8 mouse cellular contexts compared by ENCODE assay signal in the genomic region with DNA sequence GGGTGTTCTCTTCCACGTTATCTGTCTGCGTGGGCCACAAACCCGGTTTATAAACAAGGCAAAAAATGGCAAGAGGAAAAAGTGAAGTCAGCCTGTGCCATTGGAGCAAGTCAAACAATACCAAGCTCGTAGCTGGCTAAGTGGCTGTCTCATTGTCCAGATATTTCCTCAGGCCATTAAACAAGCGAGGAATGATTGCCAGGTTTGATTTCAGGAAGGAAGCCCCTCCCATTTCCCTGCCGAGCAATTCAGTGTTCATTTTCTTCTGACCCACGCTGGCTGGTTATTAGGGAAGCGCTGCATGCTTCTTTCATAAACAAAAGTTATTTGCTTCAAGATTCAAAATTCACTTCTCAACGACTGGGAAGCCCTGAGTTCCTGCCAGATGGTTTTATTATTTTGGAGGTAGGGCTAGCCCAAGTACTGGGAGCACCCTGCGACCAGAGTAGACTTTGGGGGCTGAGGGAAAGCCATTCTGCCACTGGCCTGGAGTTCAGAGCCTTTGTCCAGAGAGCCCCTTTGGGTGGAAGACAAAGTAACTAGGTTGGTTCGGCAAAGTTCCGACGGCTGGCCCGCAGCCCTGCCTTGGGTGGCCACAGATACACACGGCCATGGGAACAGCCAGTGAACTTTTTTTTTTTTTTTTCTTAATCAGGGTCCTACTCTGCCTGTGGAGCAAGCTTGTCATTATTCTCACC. TPM values are rescaled to one million over a fixed set of nuclear protein-coding genes. Genes with fewer than 3 reads are reported as not detected.
A peak's percentile ranks its signal among the peaks of the same experiment; 100 is the strongest.
DNase-seq lines count a peak whose midpoint lies in the region; ATAC-seq and TF ChIP-seq lines count a peak whose summit lies in the region.

No protein-coding gene starts in this region.

- TF ChIP-seq POLR2A in limb, embryonic 14.5 days (IDR thresholded peaks at IDR 0.05; ENCODE audit: borderline replicate concordance, extremely low read depth, insufficient read depth, insufficient read length) = no peak

- no peaks in the 10 kb centered on the region for H3K27me3 ChIP-seq in neural tube, embryonic 11.5 days (ENCODE audit: control insufficient read depth, insufficient read depth, low read length)
- no peaks in the 10 kb centered on the region for H3K27me3 ChIP-seq in forebrain, embryonic 13.5 days
- H3K27me3 ChIP-seq in hindbrain, embryonic 10.5 days (ENCODE audit: insufficient read depth, poor library complexity, severe bottlenecking) = no peaks in the 10 kb centered on the region
- no peaks in the 10 kb centered on the region for H3K27me3 ChIP-seq in limb, embryonic 14.5 days (ENCODE audit: control insufficient read depth, insufficient read depth, low read length)

- no peak overlapping the region for H3K4me2 ChIP-seq in neural tube, embryonic 11.5 days (ENCODE audit: low read depth)
- no peak overlapping the region for H3K4me2 ChIP-seq in forebrain, embryonic 13.5 days
- no peak overlapping the region for H3K4me2 ChIP-seq in limb, embryonic 14.5 days (replicated peaks; ENCODE audit: low read depth, low read length, severe bottlenecking)

- H3K36me3 ChIP-seq in neural tube, embryonic 11.5 days (ENCODE audit: control insufficient read depth, insufficient read depth, low read length) = no peaks in the 10 kb centered on the region
- H3K36me3 ChIP-seq in forebrain, embryonic 13.5 days (ENCODE audit: poor library complexity, severe bottlenecking) = no peaks in the 10 kb centered on the region
- H3K36me3 ChIP-seq in hindbrain, embryonic 10.5 days = no peaks in the 10 kb centered on the region
- H3K36me3 ChIP-seq in limb, embryonic 14.5 days (ENCODE audit: control insufficient read depth, insufficient read depth, low read length) = no peaks in the 10 kb centered on the region

- peak overlapping the region; percentile 11; the same call in 1 of the 2 replicates for H3K27ac ChIP-seq in neural tube, embryonic 11.5 days (ENCODE audit: low read depth, low read length)
- peak overlapping the region; percentile 72 for H3K27ac ChIP-seq in forebrain, embryonic 13.5 days
- peak overlapping the region; percentile 91 for H3K27ac ChIP-seq in hindbrain, embryonic 10.5 days
- peak overlapping the region; percentile 75 for H3K27ac ChIP-seq in limb, embryonic 14.5 days (replicated peaks; ENCODE audit: low read depth, low read length)

- no peak for ATAC-seq in neural tube, embryonic 11.5 days (ENCODE audit: insufficient read depth, low FRiP score, low TSS enrichment)
- no peak for ATAC-seq in forebrain, embryonic 13.5 days
- ATAC-seq in limb, embryonic 14.5 days (ENCODE audit: low FRiP score, low read depth) = no peak; the same call in 1 of the 2 replicates
- ATAC-seq in megakaryocyte-erythroid progenitor cell, adult 5-6 weeks (replicated peaks; ENCODE audit: low FRiP score, low TSS enrichment, poor library complexity, severe bottlenecking) = no peak

- H3K4me3 ChIP-seq in neural tube, embryonic 11.5 days (ENCODE audit: low read depth, low read length) = no peak overlapping the region
- H3K4me3 ChIP-seq in forebrain, embryonic 13.5 days = no peak overlapping the region
- H3K4me3 ChIP-seq in hindbrain, embryonic 10.5 days = no peak overlapping the region
- H3K4me3 ChIP-seq in limb, embryonic 14.5 days (replicated peaks; ENCODE audit: low read length) = no peak overlapping the region

- no peak overlapping the region for H3K9ac ChIP-seq in neural tube, embryonic 11.5 days (ENCODE audit: low read length)
- H3K9ac ChIP-seq in forebrain, embryonic 13.5 days = 0 out of 2 replicates have a peak overlapping the region, but pooled peaks have one; percentile 30
- no peak overlapping the region for H3K9ac ChIP-seq in limb, embryonic 14.5 days (ENCODE audit: low read depth, low read length, severe bottlenecking)

- WGBS in neural tube, embryonic 11.5 days = 59% methylated on average over 15 of the region's 15 CpGs
- WGBS in forebrain, embryonic 13.5 days = 26% methylated on average over 15 of the region's 15 CpGs
- 48% methylated on average over 15 of the region's 15 CpGs for WGBS in hindbrain, embryonic 10.5 days
- 52% methylated on average over 15 of the region's 15 CpGs for WGBS in limb, embryonic 14.5 days

- H3K4me1 ChIP-seq in neural tube, embryonic 11.5 days (ENCODE audit: control insufficient read depth, insufficient read depth, low read length) = no peaks in the 10 kb centered on the region; the same call in 1 of the 2 replicates
- peaks cover 36% of the 10 kb centered on the region for H3K4me1 ChIP-seq in forebrain, embryonic 13.5 days
- peaks cover 58% of the 10 kb centered on the region for H3K4me1 ChIP-seq in hindbrain, embryonic 10.5 days (replicated peaks)
- H3K4me1 ChIP-seq in limb, embryonic 14.5 days (ENCODE audit: control insufficient read depth, insufficient read depth, low read length) = peaks cover 29% of the 10 kb centered on the region

- no peaks in the 10 kb centered on the region for H3K9me3 ChIP-seq in neural tube, embryonic 11.5 days (ENCODE audit: control insufficient read depth, low read length)
- no peaks in the 10 kb centered on the region for H3K9me3 ChIP-seq in forebrain, embryonic 13.5 days (replicated peaks)
- H3K9me3 ChIP-seq in hindbrain, embryonic 10.5 days = no peaks in the 10 kb centered on the region
- H3K9me3 ChIP-seq in limb, embryonic 14.5 days (ENCODE audit: control insufficient read depth, low read length) = no peaks in the 10 kb centered on the region

- no peak for DNase-seq in neural tube, embryonic 11.5 days (ENCODE audit: low spot score)
- DNase-seq in neural tube, embryonic 10.5 days (ENCODE audit: extremely low spot score, low spot score) = no peak
- peak; percentile 27 for DNase-seq in hindbrain, embryonic 10.5 days (ENCODE audit: low spot score)
- DNase-seq in limb, embryonic 14.5 days (ENCODE audit: low spot score) = peak; percentile 40
- DNase-seq in retina, embryonic 14.5 days (ENCODE audit: low spot score) = peak; percentile 68
- no peak for DNase-seq in spleen, postnatal 36 days (ENCODE audit: low spot score in 2 of 2)

RNA-seq across cellular contexts. Expression of gene Tex2, which starts 46.5 kb away (rescaled TPM):
- 10.7 and 12.2 TPM in 2 replicates for polyA plus RNA-seq in neural tube, embryonic 11.5 days (2014; fragmentation: Nextera tagmentation; extraction: Ambion mirVana)
- 9.6 and 10.7 TPM in 2 replicates for polyA plus RNA-seq in forebrain, embryonic 13.5 days (2015; fragmentation: Nextera tagmentation; extraction: Ambion mirVana)
- 6.9 and 7.9 TPM in 2 replicates for polyA plus RNA-seq in hindbrain, embryonic 10.5 days (2016; fragmentation: Nextera tagmentation; extraction: Ambion mirVana)
- polyA plus RNA-seq in limb, embryonic 14.5 days (2012; rRNA removed) = 8.0 and 8.7 TPM in 2 replicates
- polyA plus RNA-seq in limb, embryonic 14.5 days (2014; fragmentation: Nextera tagmentation; extraction: Ambion mirVana) = 10.1 and 10.8 TPM in 2 replicates
- total RNA-seq in megakaryocyte-erythroid progenitor cell, adult 5-6 weeks (2014; fragmentation: Nextera tagmentation) = 23.4 and 24.2 TPM in 2 replicates
- total RNA-seq in megakaryocyte-erythroid progenitor cell, adult 5-6 weeks (2017) = 22.4 and 32.8 TPM in 2 replicates

Comparison
In these comparisons a context has a peak if more than half of its experiments do, and no peak if none do; other contexts are left out.
1. DNase-seq: peak in hindbrain, embryonic 10.5 days (single experiment), limb, embryonic 14.5 days (single experiment) and retina, embryonic 14.5 days (single experiment); none in neural tube, embryonic 11.5 days (single experiment), neural tube, embryonic 10.5 days (single experiment) and spleen, postnatal 36 days (0 of 2).
2. H3K27ac ChIP-seq: peak in every context shown above with its lines; median percentile 91 in hindbrain, embryonic 10.5 days; 75 in limb, embryonic 14.5 days; 72 in forebrain, embryonic 13.5 days; 11 in neural tube, embryonic 11.5 days.